Mouse (Mus musculus) hindbrain, embryonic 14.5 days (tissue): ENCODE results near the gene Pold1. TPM values are rescaled to one million over a fixed set of nuclear protein-coding genes. Genes with fewer than 3 reads are reported as not detected.

ENCODE experiments used
- ATAC-seq: fragments of 200-750 bp; cut with Nextera tagmentation; 2 replicates; pipeline ENCODE4 v1.8.0; 2017; ENCODE audit warnings: moderate number of reproducible peaks, mild to moderate bottlenecking, moderate TSS enrichment, moderate library complexity; ENCODE audit not compliant: low FRiP score
- DNase-seq: peaks from one replicate; pipeline ENCODE4 v3.0.0-alpha.2; 2015; ENCODE audit warnings: low spot score
- H3K27ac ChIP-seq: fragments of 300-500 bp; sonication (generic); 2 replicates; pipeline ENCODE4 v1.5.1; 2014; ENCODE audit warnings: mild to moderate bottlenecking, moderate library complexity
- H3K27me3 ChIP-seq: fragments of 300-500 bp; sonication (generic); 2 replicates; pipeline ENCODE4 v1.6.1; 2014; ENCODE audit warnings: mild to moderate bottlenecking, low read length, mixed read lengths; ENCODE audit not compliant: control insufficient read depth, insufficient read depth
- H3K36me3 ChIP-seq: fragments of 300-500 bp; sonication (generic); replicated peaks from 2 replicates; pipeline ENCODE4 v1.6.1; 2014; ENCODE audit not compliant: control insufficient read depth, insufficient read depth
- H3K4me1 ChIP-seq: fragments of 300-500 bp; sonication (generic); replicated peaks from 2 replicates; pipeline ENCODE4 v1.6.1; 2014; ENCODE audit warnings: antibody characterized with exemption, low read length, mixed read lengths; ENCODE audit not compliant: control insufficient read depth, insufficient read depth
- H3K4me2 ChIP-seq: fragments of 300-500 bp; sonication (generic); replicated peaks from 2 replicates; pipeline ENCODE4 v1.6.1; 2014; ENCODE audit warnings: mild to moderate bottlenecking, moderate library complexity
- H3K4me3 ChIP-seq: fragments of 300-500 bp; sonication (generic); replicated peaks from 2 replicates; pipeline ENCODE4 v1.5.1; 2014; ENCODE audit warnings: mild to moderate bottlenecking, low read length
- H3K9ac ChIP-seq: fragments of 300-500 bp; sonication (generic); 2 replicates; pipeline ENCODE4 v1.6.1; 2014
- H3K9me3 ChIP-seq: fragments of 300-500 bp; sonication (generic); 2 replicates; pipeline ENCODE4 v1.6.1; 2016; ENCODE audit warnings: low read length; ENCODE audit not compliant: control insufficient read depth
- WGBS: fragments of 180-500 bp; shearing (Covaris S2); extraction: QIAGEN DNeasy Blood & Tissue Kit; methylation state at CpG from one replicate; pipeline ENCODE4 v1.1.7; 2014; 5-methylcytosine and 5-hydroxymethylcytosine counted together
- polyA plus RNA-seq: library from polyadenylated mRNA; unstranded; fragments of >200 nt; fragmentation: Nextera tagmentation; extraction: Ambion mirVana; gene quantifications from 2 replicates; pipeline ENCODE4 v1.2.1, GENCODE M21; 2014

The Pold1 gene
- polyA plus RNA-seq, 1 experiment from 2014 or later: 14.0 TPM

GRCm38 (mm10) chr7:44542555-44542954 lies 6.1 kb downstream of the Pold1 start:
- no peak overlapping the region for H3K9ac ChIP-seq
- ATAC-seq (no peak), DNase-seq (no peak)
- no peaks in the 10 kb centered on the region for H3K27me3 ChIP-seq
- H3K4me1 ChIP-seq: peaks cover 1% of the 10 kb centered on the region; the same call in 1 of the 2 replicates
- H3K9me3 ChIP-seq: no peaks in the 10 kb centered on the region
- no peak overlapping the region for H3K4me2 ChIP-seq
- H3K36me3 ChIP-seq: peaks cover 34% of the 10 kb centered on the region
- H3K4me3 ChIP-seq: no peak overlapping the region
- H3K27ac ChIP-seq: no peak overlapping the region
- WGBS: 95% methylated on average over 11 of the region's 11 CpGs

- WGBS: 93% methylated on average over 41 of the region's 41 CpGs
- Histone ChIP-seq H3K9me3 (no peaks in the 10 kb centered on the region), H3K36me3 (peaks cover 37% of the 10 kb centered on the region), H3K27me3 (no peaks in the 10 kb centered on the region), H3K9ac (no peak overlapping the region), H3K4me2 (no peak overlapping the region), H3K4me1 (no peaks in the 10 kb centered on the region), H3K27ac (no peak overlapping the region), H3K4me3 (no peak overlapping the region)
- DNase-seq: no peak
- no peak for ATAC-seq
These were observed 9.7 kb downstream of the Pold1 start for GRCm38 (mm10) chr7:44538756-44539624.

DNA sequence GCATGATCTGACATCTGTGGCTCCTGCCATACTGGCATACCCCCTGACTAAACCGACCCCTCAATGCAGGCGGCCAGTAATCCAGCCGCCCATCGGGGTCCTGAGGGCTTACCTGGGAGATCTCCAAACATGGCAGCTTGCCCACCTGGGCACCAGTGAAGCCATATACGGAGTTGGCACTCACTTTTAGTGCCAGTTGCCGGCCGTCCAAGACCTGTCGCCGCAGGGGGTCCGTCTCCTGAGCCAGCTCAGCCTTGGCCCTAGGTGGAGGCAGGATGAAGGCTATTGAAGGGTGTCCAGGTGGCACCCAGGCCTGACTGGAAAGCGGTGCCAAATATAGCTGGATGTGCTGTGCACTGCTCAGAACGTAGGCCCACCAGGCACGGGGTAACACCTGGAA lies 11.2 kb downstream of the Pold1 start:
- DNase-seq (no peak), ATAC-seq (no peak)
- no peaks in the 10 kb centered on the region for H3K4me1 ChIP-seq
- no peaks in the 10 kb centered on the region for H3K9me3 ChIP-seq
- H3K36me3 ChIP-seq: peaks cover 37% of the 10 kb centered on the region
- WGBS: 92% methylated on average over 13 of the region's 13 CpGs
- no peak overlapping the region for H3K9ac ChIP-seq
- H3K27me3 ChIP-seq: no peaks in the 10 kb centered on the region
- H3K4me3 ChIP-seq: no peak overlapping the region
- no peak overlapping the region for H3K4me2 ChIP-seq
- H3K27ac ChIP-seq: no peak overlapping the region

GRCm38 (mm10) chr7:44537009-44537408 lies 11.6 kb downstream of the Pold1 start:
- WGBS: 92% methylated on average over 7 of the region's 7 CpGs
- H3K27me3 ChIP-seq: no peaks in the 10 kb centered on the region
- no peak overlapping the region for H3K4me2 ChIP-seq
- DNase-seq (no peak), ATAC-seq (no peak)
- H3K27ac ChIP-seq: no peak overlapping the region
- H3K9me3 ChIP-seq: no peaks in the 10 kb centered on the region
- no peak overlapping the region for H3K4me3 ChIP-seq
- H3K36me3 ChIP-seq: peaks cover 37% of the 10 kb centered on the region
- no peaks in the 10 kb centered on the region for H3K4me1 ChIP-seq
- no peak overlapping the region for H3K9ac ChIP-seq

- Histone ChIP-seq H3K9ac (no peak overlapping the region), H3K4me2 (no peak overlapping the region), H3K36me3 (peaks cover 35% of the 10 kb centered on the region), H3K9me3 (no peaks in the 10 kb centered on the region), H3K27me3 (no peaks in the 10 kb centered on the region), H3K27ac (no peak overlapping the region), H3K4me3 (no peak overlapping the region), H3K4me1 (no peaks in the 10 kb centered on the region)
- 88% methylated on average over 6 of the region's 6 CpGs for WGBS
- no peak for ATAC-seq
- no peak for DNase-seq
These were observed 12.1 kb downstream of the Pold1 start for GRCm38 (mm10) chr7:44536590-44536968.

- DNase-seq: no peak
- H3K36me3 ChIP-seq: peaks cover 29% of the 10 kb centered on the region
- no peaks in the 10 kb centered on the region for H3K4me1 ChIP-seq
- no peak overlapping the region for H3K4me3 ChIP-seq
- H3K4me2 ChIP-seq: no peak overlapping the region
- no peak for ATAC-seq
- H3K9me3 ChIP-seq: no peaks in the 10 kb centered on the region
- 95% methylated on average over 27 of the region's 27 CpGs for WGBS
- H3K9ac ChIP-seq: no peak overlapping the region
- no peaks in the 10 kb centered on the region for H3K27me3 ChIP-seq
- H3K27ac ChIP-seq: no peak overlapping the region
These were observed 12.7 kb downstream of the Pold1 start for GRCm38 (mm10) chr7:44535657-44536589.

DNA sequence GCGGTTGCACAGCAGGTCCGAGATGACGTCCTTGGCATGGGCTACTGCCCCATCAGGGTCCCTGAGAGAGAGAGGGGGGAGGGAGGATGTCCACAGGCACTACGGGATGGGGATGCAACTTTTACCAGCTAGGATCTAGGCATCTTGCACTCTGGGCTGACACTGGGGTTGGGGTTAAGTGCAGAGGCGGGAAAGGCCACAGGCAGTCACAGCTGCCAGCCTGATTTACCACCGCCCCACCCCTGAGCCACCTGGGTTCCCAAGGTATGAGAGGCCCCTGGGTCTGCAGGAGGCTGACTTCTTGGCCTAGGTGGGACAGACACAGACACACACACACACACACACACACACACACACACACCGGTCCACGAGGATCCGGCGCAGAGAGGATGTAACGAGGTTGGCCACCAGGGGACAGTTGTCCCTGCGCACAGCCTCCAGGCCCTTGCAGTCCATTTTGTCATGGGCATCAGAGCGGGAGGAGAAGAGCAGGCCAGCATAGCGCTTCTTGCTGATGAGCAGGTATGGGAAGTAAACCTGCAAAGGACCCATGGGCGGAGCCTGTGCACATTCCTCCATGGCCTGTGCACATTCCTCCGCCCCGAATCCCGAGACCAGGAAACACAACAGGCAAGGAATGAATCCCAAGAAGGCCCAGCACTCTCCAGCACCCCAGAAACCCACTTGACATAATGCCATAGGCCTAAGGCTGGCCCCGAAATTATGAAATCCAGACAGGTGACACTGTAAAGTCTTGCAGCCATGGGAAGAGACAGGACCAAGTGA lies 13.8 kb downstream of the Pold1 start:
- H3K9me3 ChIP-seq: no peaks in the 10 kb centered on the region
- H3K4me3 ChIP-seq: no peak overlapping the region
- no peak overlapping the region for H3K9ac ChIP-seq
- no peaks in the 10 kb centered on the region for H3K27me3 ChIP-seq
- H3K27ac ChIP-seq: no peak overlapping the region
- H3K36me3 ChIP-seq: peaks cover 18% of the 10 kb centered on the region
- ATAC-seq: no peak
- 92% methylated on average over 19 of the region's 19 CpGs for WGBS
- no peak overlapping the region for H3K4me2 ChIP-seq
- DNase-seq: no peak
- no peaks in the 10 kb centered on the region for H3K4me1 ChIP-seq

DNA sequence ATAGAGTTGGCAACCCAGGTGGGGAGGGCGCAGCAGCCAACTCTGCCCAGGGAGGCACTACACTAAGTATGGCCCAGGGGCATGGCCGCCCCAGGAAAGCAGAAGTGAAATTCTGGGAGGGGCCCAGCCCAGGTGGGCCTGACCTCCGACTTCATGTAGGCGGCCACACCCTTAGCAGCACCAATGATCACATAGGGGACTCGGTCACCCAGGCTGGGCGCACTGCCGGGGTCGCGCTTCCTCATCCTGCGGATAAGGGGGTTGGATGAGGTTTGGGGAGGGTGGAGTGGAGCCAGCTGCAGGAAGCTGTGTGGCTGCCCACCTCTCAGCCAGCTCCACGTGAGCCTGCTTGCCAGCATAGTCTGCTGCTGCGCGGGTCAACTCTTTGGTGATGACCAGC lies 14.4 kb downstream of the Pold1 start:
- no peak overlapping the region for H3K9ac ChIP-seq
- H3K4me3 ChIP-seq: no peak overlapping the region
- WGBS: 94% methylated on average over 13 of the region's 13 CpGs
- DNase-seq: no peak
- H3K9me3 ChIP-seq: no peaks in the 10 kb centered on the region
- H3K4me1 ChIP-seq: no peaks in the 10 kb centered on the region
- no peak for ATAC-seq
- peaks cover 14% of the 10 kb centered on the region for H3K36me3 ChIP-seq
- no peaks in the 10 kb centered on the region for H3K27me3 ChIP-seq
- H3K27ac ChIP-seq: no peak overlapping the region
- no peak overlapping the region for H3K4me2 ChIP-seq

GRCm38 (mm10) chr7:44533746-44534045 lies 15.0 kb downstream of the Pold1 start:
- Histone ChIP-seq H3K9ac (no peak overlapping the region), H3K36me3 (peaks cover 9% of the 10 kb centered on the region), H3K4me3 (no peak overlapping the region), H3K9me3 (no peaks in the 10 kb centered on the region), H3K4me1 (no peaks in the 10 kb centered on the region), H3K27me3 (peaks cover 5% of the 10 kb centered on the region), H3K27ac (no peak overlapping the region), H3K4me2 (no peak overlapping the region)
- WGBS: 74% methylated on average over 12 of the region's 12 CpGs
- no peak for ATAC-seq
- DNase-seq: no peak
